Mouse (Mus musculus) bone marrow macrophage, adult 2 months (primary cell): Measurements from ENCODE around the gene Slx4.

ENCODE experiments used
- CTCF ChIP-seq: IDR thresholded peaks from 2 replicates; pipeline ENCODE4 v1.5.1; 2012; ENCODE audit warnings: low read depth, mild to moderate bottlenecking, low read length, moderate library complexity
- POLR2A ChIP-seq: IDR thresholded peaks from 2 replicates; pipeline ENCODE4 v1.6.1; 2012; ENCODE audit warnings: mild to moderate bottlenecking, low read depth, low read length, borderline replicate concordance

DNA sequence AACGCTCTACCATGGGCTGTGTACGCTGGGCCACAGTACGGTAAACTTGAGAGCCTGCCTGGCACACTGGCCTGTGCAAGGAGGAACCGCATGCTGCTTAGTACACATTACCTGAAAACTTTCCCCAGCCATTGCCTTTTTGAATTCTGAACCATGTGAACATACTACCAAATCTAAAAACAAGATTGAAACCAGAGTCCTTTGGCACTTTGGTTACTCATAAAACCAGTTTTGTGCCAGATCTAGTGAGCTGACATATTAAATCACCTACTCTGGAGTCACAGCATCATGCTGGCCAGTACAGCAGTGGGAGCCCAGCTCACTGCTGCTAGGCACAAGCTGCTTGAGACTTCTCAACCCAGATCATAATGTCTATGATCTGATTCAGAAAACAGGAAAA lies 38.1 kb upstream of the Slx4 start:
- TF ChIP-seq CTCF (no peak), POLR2A (no peak)
